Mouse (Mus musculus) lung, adult 2 months (tissue): Measurements from ENCODE around the gene Baz2b. TPM values are rescaled to one million over a fixed set of nuclear protein-coding genes. Genes with fewer than 3 reads are reported as not detected.

Source experiments
- DNase-seq: peaks from one replicate; pipeline ENCODE4 v3.0.0; 2022
- H3K4me1 ChIP-seq: fragments of 200-500 bp; 2 replicates; pipeline ENCODE4 v1.6.1; 2011; ENCODE audit warnings: low read length; ENCODE audit not compliant: control insufficient read depth, insufficient read depth
- H3K4me3 ChIP-seq: fragments of 200-500 bp; replicated peaks from 2 replicates; pipeline ENCODE3; 2011; ENCODE audit warnings: low read depth, mild to moderate bottlenecking, control low read depth, low read length; ENCODE audit errors: extremely low read depth
- CTCF ChIP-seq: fragments of 200-500 bp; IDR thresholded peaks from 2 replicates; pipeline ENCODE4 v1.5.1; 2011; ENCODE audit warnings: mild to moderate bottlenecking, low read length, control low read depth; ENCODE audit not compliant: insufficient read depth
- POLR2A ChIP-seq: fragments of 200-500 bp; IDR thresholded peaks from 2 replicates; pipeline ENCODE4 v1.6.1; 2011; ENCODE audit warnings: low read depth, mild to moderate bottlenecking, control low read depth, low read length, borderline replicate concordance; ENCODE audit errors: extremely low read depth
- WGBS: fragments of 180-500 bp; shearing (Covaris S2); methylation state at CpG from one replicate; pipeline ENCODE4 v1.1.7; 2018; 5-methylcytosine and 5-hydroxymethylcytosine counted together
- polyA plus RNA-seq: library from polyadenylated mRNA; depleted of rRNA; stranded (reverse); fragments of >200 nt; gene quantifications from 2 replicates; pipeline ENCODE4 v1.2.3, GENCODE M21; 2012

Baz2b gene
- polyA plus RNA-seq, 1 experiment: 21.9 TPM

GRCm38 (mm10) chr2:60171786-60172530, 37.7 kb downstream of the Baz2b start:
- Histone ChIP-seq H3K4me1 (no peaks in the 10 kb centered on the region), H3K4me3 (no peak overlapping the region)
- no peak for DNase-seq
- TF ChIP-seq CTCF (no peak), POLR2A (no peak)
- WGBS: 55% methylated on average over 7 of the region's 7 CpGs

- H3K4me3 ChIP-seq: no peak overlapping the region
- TF ChIP-seq CTCF (no peak), POLR2A (no peak)
- DNase-seq: no peak
- 90% methylated on average over 4 of the region's 4 CpGs for WGBS
- no peaks in the 10 kb centered on the region for H3K4me1 ChIP-seq
Observed at GRCm38 (mm10) chr2:60166878-60167277, 42.8 kb downstream of the Baz2b start.

- H3K4me1 ChIP-seq: no peaks in the 10 kb centered on the region
- TF ChIP-seq POLR2A (no peak), CTCF (no peak)
- 84% methylated on average over 11 of the region's 11 CpGs for WGBS
- no peak for DNase-seq
- H3K4me3 ChIP-seq: no peak overlapping the region
Observed at GRCm38 (mm10) chr2:60165679-60166078, 44.0 kb downstream of the Baz2b start.

- TF ChIP-seq POLR2A (no peak), CTCF (no peak)
Observed at GRCm38 (mm10) chr2:60163744-60164143, 45.9 kb downstream of the Baz2b start.

GRCm38 (mm10) chr2:60152481-60152880, 57.2 kb downstream of the Baz2b start:
- no peak for DNase-seq
- no peak for TF ChIP-seq CTCF
- TF ChIP-seq POLR2A: no peak
- 84% methylated on average over 2 of the region's 2 CpGs for WGBS
- no peaks in the 10 kb centered on the region for H3K4me1 ChIP-seq
- H3K4me3 ChIP-seq: no peak overlapping the region

More at GRCm38 (mm10) chr2:60163744-60164143, 45.9 kb downstream of the Baz2b start:
- no peak overlapping the region for H3K4me3 ChIP-seq
- no peak for DNase-seq
- H3K4me1 ChIP-seq: no peaks in the 10 kb centered on the region
- 89% methylated on average over 2 of the region's 2 CpGs for WGBS

GRCm38 (mm10) chr2:60148651-60149050, 61.0 kb downstream of the Baz2b start:
- TF ChIP-seq POLR2A: no peak
- no peak for TF ChIP-seq CTCF
- no peak for DNase-seq
- Histone ChIP-seq H3K4me3 (no peak overlapping the region), H3K4me1 (no peaks in the 10 kb centered on the region)
- WGBS: 77% methylated on average over 5 of the region's 5 CpGs

- no peaks in the 10 kb centered on the region for H3K4me1 ChIP-seq
- 74% methylated on average over 3 of the region's 3 CpGs for WGBS
- no peak overlapping the region for H3K4me3 ChIP-seq
- TF ChIP-seq POLR2A (no peak), CTCF (no peak)
- DNase-seq: no peak
Observed at GRCm38 (mm10) chr2:60147428-60147827, 62.2 kb downstream of the Baz2b start.

GRCm38 (mm10) chr2:60145742-60146141, 63.9 kb downstream of the Baz2b start:
- 58% methylated on average over 6 of the region's 6 CpGs for WGBS
- no peak for DNase-seq
- Histone ChIP-seq H3K4me1 (no peaks in the 10 kb centered on the region), H3K4me3 (no peak overlapping the region)
- TF ChIP-seq POLR2A: no peak
- no peak for TF ChIP-seq CTCF

- 70% methylated on average over 5 of the region's 5 CpGs for WGBS
- TF ChIP-seq CTCF (no peak), POLR2A (no peak)
- H3K4me3 ChIP-seq: no peak overlapping the region
- H3K4me1 ChIP-seq: no peaks in the 10 kb centered on the region
- DNase-seq: no peak
Observed at GRCm38 (mm10) chr2:60143383-60143782, 66.3 kb downstream of the Baz2b start.

GRCm38 (mm10) chr2:60142281-60142680, 67.4 kb downstream of the Baz2b start:
- TF ChIP-seq CTCF (no peak), POLR2A (no peak)
- 92% methylated on average over 2 of the region's 2 CpGs for WGBS

More at GRCm38 (mm10) chr2:60142281-60142680, 67.4 kb downstream of the Baz2b start:
- H3K4me3 ChIP-seq: no peak overlapping the region
- H3K4me1 ChIP-seq: no peaks in the 10 kb centered on the region
- no peak for DNase-seq
